Mouse (Mus musculus) A20 (cell line): ENCODE data around the gene Nhlrc1.

ENCODE experiments used
- DNase-seq: peaks from one replicate; pipeline ENCODE4 v3.0.0-alpha.2; 2011; ENCODE audit warnings: low read depth, low spot score

Nhlrc1 gene

GRCm38 (mm10) chr13:47014334-47015194, at the start of gene Nhlrc1:
TSS of gene Nhlrc1 (minus strand) at chr13:47014850.
- peak; percentile 34 for DNase-seq

GRCm38 (mm10) chr13:47063985-47064760, 49.5 kb upstream of the Nhlrc1 start:
- DNase-seq = no peak

GRCm38 (mm10) chr13:47062756-47063155, 48.1 kb upstream of the Nhlrc1 start:
- no peak for DNase-seq

- no peak for DNase-seq
Measured at GRCm38 (mm10) chr13:47056781-47057180, 42.1 kb upstream of the Nhlrc1 start.

GRCm38 (mm10) chr13:47056126-47056525, 41.5 kb upstream of the Nhlrc1 start:
- no peak for DNase-seq

- no peak for DNase-seq
Measured at GRCm38 (mm10) chr13:47053971-47054370, 39.3 kb upstream of the Nhlrc1 start.

- DNase-seq = no peak
Measured at GRCm38 (mm10) chr13:47050009-47050408, 35.4 kb upstream of the Nhlrc1 start.

GRCm38 (mm10) chr13:47047996-47048395, 33.3 kb upstream of the Nhlrc1 start:
- DNase-seq = no peak

GRCm38 (mm10) chr13:47044617-47044947, 29.9 kb upstream of the Nhlrc1 start, which contains the start of gene Tpmt:
TSS of gene Tpmt (minus strand) at chr13:47044737.
- DNase-seq = peak; percentile 92

- no peak for DNase-seq
Measured at GRCm38 (mm10) chr13:47043833-47044616, 29.4 kb upstream of the Nhlrc1 start.

- peak; percentile 99 for DNase-seq
Measured at GRCm38 (mm10) chr13:47043030-47043680, 28.5 kb upstream of the Nhlrc1 start, which contains the start of gene Kdm1b. TSS of gene Kdm1b (plus strand) at chr13:47043499.

GRCm38 (mm10) chr13:47042024-47042633, 27.5 kb upstream of the Nhlrc1 start:
- peak; percentile 37 for DNase-seq

- no peak for DNase-seq
Measured at GRCm38 (mm10) chr13:47040061-47040460, 25.4 kb upstream of the Nhlrc1 start.

- no peak for DNase-seq
Measured at GRCm38 (mm10) chr13:47037946-47038345, 23.3 kb upstream of the Nhlrc1 start.

GRCm38 (mm10) chr13:47033602-47034001, 19.0 kb upstream of the Nhlrc1 start:
- no peak for DNase-seq

GRCm38 (mm10) chr13:47030376-47031107, 15.9 kb upstream of the Nhlrc1 start:
- no peak for DNase-seq

- no peak for DNase-seq
Measured at GRCm38 (mm10) chr13:47020798-47021197, 6.1 kb upstream of the Nhlrc1 start.

GRCm38 (mm10) chr13:47019774-47020173, 5.1 kb upstream of the Nhlrc1 start:
- DNase-seq = no peak

GRCm38 (mm10) chr13:47017259-47017658, 2.6 kb upstream of the Nhlrc1 start:
- DNase-seq = peak; percentile 50

GRCm38 (mm10) chr13:47015195-47015501, 498 bp upstream of the Nhlrc1 start:
- no peak for DNase-seq
